Mouse (Mus musculus): Measurements from ENCODE around the gene Robo1. TPM values are rescaled to one million over a fixed set of nuclear protein-coding genes. Genes with fewer than 3 reads are reported as not detected.

Gene Robo1
- polyA plus RNA-seq, 1 experiment from 2014 or later: 91.8 TPM

- ATAC-seq (ENCODE audit: low FRiP score, low TSS enrichment): no peak
- no peaks in the 10 kb centered on the region for H3K9me3 ChIP-seq (ENCODE audit: control insufficient read depth, low read length)
- H3K27me3 ChIP-seq (ENCODE audit: control insufficient read depth, insufficient read depth, low read length): no peaks in the 10 kb centered on the region
- no peak overlapping the region for H3K4me2 ChIP-seq (ENCODE audit: low read length)
- H3K27ac ChIP-seq (replicated peaks; ENCODE audit: low read depth, low read length): no peak overlapping the region
- peaks cover 5% of the 10 kb centered on the region; the same call in 1 of the 2 replicates for H3K4me1 ChIP-seq (ENCODE audit: control insufficient read depth, insufficient read depth, low read length)
- peaks cover 10% of the 10 kb centered on the region for H3K36me3 ChIP-seq (ENCODE audit: control insufficient read depth, insufficient read depth, low read length)
- no peak overlapping the region for H3K9ac ChIP-seq (replicated peaks; ENCODE audit: low read length)
- WGBS: 89% methylated on average over 6 of the region's 6 CpGs
- no peak for DNase-seq
- no peak overlapping the region for H3K4me3 ChIP-seq (replicated peaks; ENCODE audit: low read depth, low read length)
Observed at GRCm38 (mm10) chr16:72998677-72999076, 690.6 kb downstream of the Robo1 start.

GRCm38 (mm10) chr16:73002685-73003084 is 694.6 kb downstream of the Robo1 start:
- Histone ChIP-seq H3K27me3 (ENCODE audit: control insufficient read depth, insufficient read depth, low read length) (no peaks in the 10 kb centered on the region), H3K4me3 (replicated peaks; ENCODE audit: low read depth, low read length) (no peak overlapping the region), H3K27ac (replicated peaks; ENCODE audit: low read depth, low read length) (no peak overlapping the region), H3K36me3 (ENCODE audit: control insufficient read depth, insufficient read depth, low read length) (peaks cover 6% of the 10 kb centered on the region), H3K4me2 (ENCODE audit: low read length) (no peak overlapping the region), H3K9ac (replicated peaks; ENCODE audit: low read length) (no peak overlapping the region), H3K4me1 (ENCODE audit: control insufficient read depth, insufficient read depth, low read length) (no peaks in the 10 kb centered on the region), H3K9me3 (ENCODE audit: control insufficient read depth, low read length) (no peaks in the 10 kb centered on the region)
- ATAC-seq (ENCODE audit: low FRiP score, low TSS enrichment): no peak
- 92% methylated on average over 4 of the region's 4 CpGs for WGBS
- DNase-seq: no peak

- no peak overlapping the region for H3K4me3 ChIP-seq (replicated peaks; ENCODE audit: low read depth, low read length)
- ATAC-seq (ENCODE audit: low FRiP score, low TSS enrichment) (no peak), DNase-seq (no peak)
- 92% methylated on average over 11 of the region's 11 CpGs for WGBS
- H3K27me3 ChIP-seq (ENCODE audit: control insufficient read depth, insufficient read depth, low read length): no peaks in the 10 kb centered on the region
- no peak overlapping the region for H3K9ac ChIP-seq (replicated peaks; ENCODE audit: low read length)
- peaks cover 9% of the 10 kb centered on the region for H3K36me3 ChIP-seq (ENCODE audit: control insufficient read depth, insufficient read depth, low read length)
- no peaks in the 10 kb centered on the region for H3K9me3 ChIP-seq (ENCODE audit: control insufficient read depth, low read length)
- no peaks in the 10 kb centered on the region for H3K4me1 ChIP-seq (ENCODE audit: control insufficient read depth, insufficient read depth, low read length)
- H3K27ac ChIP-seq (replicated peaks; ENCODE audit: low read depth, low read length): no peak overlapping the region
- H3K4me2 ChIP-seq (ENCODE audit: low read length): no peak overlapping the region
Observed at GRCm38 (mm10) chr16:73004601-73005000, 696.5 kb downstream of the Robo1 start.

- H3K9me3 ChIP-seq (ENCODE audit: control insufficient read depth, low read length): no peaks in the 10 kb centered on the region
- DNase-seq (no peak), ATAC-seq (ENCODE audit: low FRiP score, low TSS enrichment) (no peak)
- peaks cover 19% of the 10 kb centered on the region for H3K36me3 ChIP-seq (ENCODE audit: control insufficient read depth, insufficient read depth, low read length)
- no peak overlapping the region for H3K4me3 ChIP-seq (replicated peaks; ENCODE audit: low read depth, low read length)
- H3K27ac ChIP-seq (replicated peaks; ENCODE audit: low read depth, low read length): no peak overlapping the region
- WGBS: 57% methylated on average over 4 of the region's 4 CpGs
- no peaks in the 10 kb centered on the region for H3K27me3 ChIP-seq (ENCODE audit: control insufficient read depth, insufficient read depth, low read length)
- no peaks in the 10 kb centered on the region for H3K4me1 ChIP-seq (ENCODE audit: control insufficient read depth, insufficient read depth, low read length)
- H3K4me2 ChIP-seq (ENCODE audit: low read length): no peak overlapping the region
- H3K9ac ChIP-seq (replicated peaks; ENCODE audit: low read length): no peak overlapping the region
Observed at GRCm38 (mm10) chr16:73005831-73006230, 697.7 kb downstream of the Robo1 start.

GRCm38 (mm10) chr16:73007434-73007833 is 699.3 kb downstream of the Robo1 start:
- 62% methylated on average over 8 of the region's 8 CpGs for WGBS
- no peaks in the 10 kb centered on the region for H3K27me3 ChIP-seq (ENCODE audit: control insufficient read depth, insufficient read depth, low read length)
- no peak for DNase-seq
- no peak overlapping the region for H3K4me3 ChIP-seq (replicated peaks; ENCODE audit: low read depth, low read length)
- no peak overlapping the region for H3K27ac ChIP-seq (replicated peaks; ENCODE audit: low read depth, low read length)
- no peak overlapping the region for H3K9ac ChIP-seq (replicated peaks; ENCODE audit: low read length)
- no peaks in the 10 kb centered on the region for H3K4me1 ChIP-seq (ENCODE audit: control insufficient read depth, insufficient read depth, low read length)
- no peaks in the 10 kb centered on the region for H3K9me3 ChIP-seq (ENCODE audit: control insufficient read depth, low read length)
- ATAC-seq (ENCODE audit: low FRiP score, low TSS enrichment): no peak
- H3K4me2 ChIP-seq (ENCODE audit: low read length): no peak overlapping the region
- H3K36me3 ChIP-seq (ENCODE audit: control insufficient read depth, insufficient read depth, low read length): peaks cover 20% of the 10 kb centered on the region

- no peak overlapping the region for H3K4me3 ChIP-seq (replicated peaks; ENCODE audit: low read depth, low read length)
- H3K9me3 ChIP-seq (ENCODE audit: control insufficient read depth, low read length): no peaks in the 10 kb centered on the region
- no peaks in the 10 kb centered on the region for H3K4me1 ChIP-seq (ENCODE audit: control insufficient read depth, insufficient read depth, low read length)
- no peaks in the 10 kb centered on the region for H3K27me3 ChIP-seq (ENCODE audit: control insufficient read depth, insufficient read depth, low read length)
- ATAC-seq (ENCODE audit: low FRiP score, low TSS enrichment): no peak
- H3K4me2 ChIP-seq (ENCODE audit: low read length): no peak overlapping the region
- no peak overlapping the region for H3K9ac ChIP-seq (replicated peaks; ENCODE audit: low read length)
- H3K27ac ChIP-seq (replicated peaks; ENCODE audit: low read depth, low read length): no peak overlapping the region
- no peak for DNase-seq
- H3K36me3 ChIP-seq (ENCODE audit: control insufficient read depth, insufficient read depth, low read length): peaks cover 28% of the 10 kb centered on the region; the same call in 1 of the 2 replicates
- WGBS: 81% methylated on average over 7 of the region's 7 CpGs
Observed at GRCm38 (mm10) chr16:73011313-73011712, 703.2 kb downstream of the Robo1 start.

GRCm38 (mm10) chr16:73012926-73013325 is 704.8 kb downstream of the Robo1 start:
- DNase-seq: no peak
- H3K9ac ChIP-seq (replicated peaks; ENCODE audit: low read length): no peak overlapping the region
- H3K4me1 ChIP-seq (ENCODE audit: control insufficient read depth, insufficient read depth, low read length): no peaks in the 10 kb centered on the region
- peaks cover 34% of the 10 kb centered on the region; the same call in 1 of the 2 replicates for H3K36me3 ChIP-seq (ENCODE audit: control insufficient read depth, insufficient read depth, low read length)
- WGBS: 96% methylated on average over 11 of the region's 11 CpGs
- H3K27ac ChIP-seq (replicated peaks; ENCODE audit: low read depth, low read length): no peak overlapping the region
- H3K4me2 ChIP-seq (ENCODE audit: low read length): no peak overlapping the region
- no peak overlapping the region for H3K4me3 ChIP-seq (replicated peaks; ENCODE audit: low read depth, low read length)
- no peak for ATAC-seq (ENCODE audit: low FRiP score, low TSS enrichment)
- H3K27me3 ChIP-seq (ENCODE audit: control insufficient read depth, insufficient read depth, low read length): no peaks in the 10 kb centered on the region
- no peaks in the 10 kb centered on the region for H3K9me3 ChIP-seq (ENCODE audit: control insufficient read depth, low read length)

GRCm38 (mm10) chr16:73014544-73014943 is 706.4 kb downstream of the Robo1 start:
- Histone ChIP-seq H3K27ac (replicated peaks; ENCODE audit: low read depth, low read length) (no peak overlapping the region), H3K4me3 (replicated peaks; ENCODE audit: low read depth, low read length) (no peak overlapping the region), H3K9me3 (ENCODE audit: control insufficient read depth, low read length) (no peaks in the 10 kb centered on the region), H3K4me2 (ENCODE audit: low read length) (no peak overlapping the region), H3K9ac (replicated peaks; ENCODE audit: low read length) (no peak overlapping the region), H3K27me3 (ENCODE audit: control insufficient read depth, insufficient read depth, low read length) (no peaks in the 10 kb centered on the region), H3K4me1 (ENCODE audit: control insufficient read depth, insufficient read depth, low read length) (no peaks in the 10 kb centered on the region), H3K36me3 (ENCODE audit: control insufficient read depth, insufficient read depth, low read length) (peaks cover 32% of the 10 kb centered on the region; the same call in 1 of the 2 replicates)
- no peak for DNase-seq
- ATAC-seq (ENCODE audit: low FRiP score, low TSS enrichment): no peak
- 82% methylated on average over 8 of the region's 8 CpGs for WGBS

GRCm38 (mm10) chr16:73015976-73016375 is 707.9 kb downstream of the Robo1 start:
- 87% methylated on average over 4 of the region's 4 CpGs for WGBS

More at GRCm38 (mm10) chr16:73015976-73016375, 707.9 kb downstream of the Robo1 start:
- Histone ChIP-seq H3K36me3 (ENCODE audit: control insufficient read depth, insufficient read depth, low read length) (peaks cover 22% of the 10 kb centered on the region; the same call in 1 of the 2 replicates), H3K9ac (replicated peaks; ENCODE audit: low read length) (no peak overlapping the region), H3K9me3 (ENCODE audit: control insufficient read depth, low read length) (no peaks in the 10 kb centered on the region), H3K4me2 (ENCODE audit: low read length) (no peak overlapping the region), H3K4me3 (replicated peaks; ENCODE audit: low read depth, low read length) (no peak overlapping the region), H3K27me3 (ENCODE audit: control insufficient read depth, insufficient read depth, low read length) (no peaks in the 10 kb centered on the region), H3K4me1 (ENCODE audit: control insufficient read depth, insufficient read depth, low read length) (no peaks in the 10 kb centered on the region), H3K27ac (replicated peaks; ENCODE audit: low read depth, low read length) (no peak overlapping the region)
- ATAC-seq (ENCODE audit: low FRiP score, low TSS enrichment): no peak
- no peak for DNase-seq

Measured in midbrain, embryonic 14.5 days (tissue).